Mouse (Mus musculus): ENCODE measurements around the gene Ptdss2.

Gene Ptdss2

GRCm38 (mm10) chr7:141122689-141123516 lies 721 bp downstream of the Ptdss2 start:
- peak; percentile 92 to 94 for DNase-seq

GRCm38 (mm10) chr7:141123517-141123856 lies 1.3 kb downstream of the Ptdss2 start:
- no peak for DNase-seq

GRCm38 (mm10) chr7:141131024-141131820 lies 9.0 kb downstream of the Ptdss2 start:
- peak; percentile 94 to 96 for DNase-seq

- peak in 1 of 2 experiments; percentile 13 for DNase-seq
Observed at GRCm38 (mm10) chr7:141131904-141132755, 9.9 kb downstream of the Ptdss2 start.

GRCm38 (mm10) chr7:141141326-141141725 lies 19.1 kb downstream of the Ptdss2 start:
- no peak for DNase-seq

- peak in 1 of 2 experiments; percentile 73 for DNase-seq
Observed at GRCm38 (mm10) chr7:141143112-141143511, 20.9 kb downstream of the Ptdss2 start.

GRCm38 (mm10) chr7:141143861-141144260 lies 21.7 kb downstream of the Ptdss2 start:
- DNase-seq, result no peak

GRCm38 (mm10) chr7:141144650-141145049 lies 22.5 kb downstream of the Ptdss2 start:
- DNase-seq, result peak in 1 of 2 experiments; percentile 32

GRCm38 (mm10) chr7:141145403-141145802 lies 23.2 kb downstream of the Ptdss2 start:
- DNase-seq, result peak in 1 of 2 experiments; percentile 49

- peak in 1 of 2 experiments; percentile 14 for DNase-seq
Observed at GRCm38 (mm10) chr7:141146043-141146595, 23.9 kb downstream of the Ptdss2 start.

GRCm38 (mm10) chr7:141147044-141147443 lies 24.9 kb downstream of the Ptdss2 start:
- DNase-seq, result peak; percentile 61 to 65

GRCm38 (mm10) chr7:141148639-141149038 lies 26.5 kb downstream of the Ptdss2 start:
- DNase-seq, result no peak

GRCm38 (mm10) chr7:141155362-141155761 lies 33.2 kb downstream of the Ptdss2 start:
- DNase-seq, result no peak

GRCm38 (mm10) chr7:141164397-141164796 lies 42.2 kb downstream of the Ptdss2 start:
- DNase-seq, result no peak

- DNase-seq, result no peak
Observed at GRCm38 (mm10) chr7:141164850-141165249, 42.7 kb downstream of the Ptdss2 start.

GRCm38 (mm10) chr7:141167901-141168517 lies 45.8 kb downstream of the Ptdss2 start:
- peak in 1 of 2 experiments; percentile 30 for DNase-seq

- DNase-seq, result peak in 1 of 2 experiments; percentile 15
Observed at GRCm38 (mm10) chr7:141168518-141168953, 46.4 kb downstream of the Ptdss2 start.

GRCm38 (mm10) chr7:141169300-141169699 lies 47.1 kb downstream of the Ptdss2 start:
- no peak for DNase-seq

- DNase-seq, result no peak
Observed at GRCm38 (mm10) chr7:141169866-141170265, 47.7 kb downstream of the Ptdss2 start.

GRCm38 (mm10) chr7:141172116-141173006 lies 50.2 kb downstream of the Ptdss2 start, which contains the start of gene Rnh1:
Rnh1 (minus strand) TSS chr7:141172857.
- peak; percentile 95 for DNase-seq
